Mouse (Mus musculus): ENCODE data around the gene Zfp989. TPM values are rescaled to one million over a fixed set of nuclear protein-coding genes. Genes with fewer than 3 reads are reported as not detected.
"Not testable (repeated sequence)": the region's sequence is repeated elsewhere in the genome, so short reads cannot be mapped to it uniquely, and the experiment has no call there.

Gene Zfp989
- total RNA-seq (2021): not detected
- long read RNA-seq, experiment 1: 0 reads
- long read RNA-seq, experiment 2: 0 reads

DNA sequence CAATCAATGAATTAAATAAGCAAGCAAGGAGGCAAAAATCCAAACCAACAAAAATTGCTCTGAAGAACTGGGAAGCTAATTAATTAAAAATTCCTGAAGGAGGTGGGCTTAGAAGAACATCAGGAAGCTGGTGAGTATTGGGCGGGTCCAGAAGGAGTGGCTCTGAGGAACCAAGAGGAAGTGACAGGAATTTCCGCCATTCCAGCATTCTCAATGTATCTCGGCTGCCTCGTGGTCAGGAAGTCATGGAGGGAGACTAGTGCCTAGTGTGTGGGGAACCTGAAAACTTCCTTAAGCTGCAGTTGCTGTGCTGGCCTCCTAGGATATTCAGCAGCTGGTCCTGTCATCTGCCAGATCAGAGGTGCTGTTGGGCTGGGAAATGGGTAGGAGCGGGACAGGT is at the start of gene Zfp989:
Gene Zfp989 (plus strand): TSS at position 220 of the 400 bp plus-strand sequence.
- DNase-seq: peak in 1 of 2 experiments; percentile 4

- no peak for DNase-seq
Observed at GRCm38 (mm10) chr4:146932311-146933082, 39.3 kb upstream of the Zfp989 start.

GRCm38 (mm10) chr4:146941691-146942090 is 30.1 kb upstream of the Zfp989 start:
- not testable (repeated sequence) for DNase-seq

DNA sequence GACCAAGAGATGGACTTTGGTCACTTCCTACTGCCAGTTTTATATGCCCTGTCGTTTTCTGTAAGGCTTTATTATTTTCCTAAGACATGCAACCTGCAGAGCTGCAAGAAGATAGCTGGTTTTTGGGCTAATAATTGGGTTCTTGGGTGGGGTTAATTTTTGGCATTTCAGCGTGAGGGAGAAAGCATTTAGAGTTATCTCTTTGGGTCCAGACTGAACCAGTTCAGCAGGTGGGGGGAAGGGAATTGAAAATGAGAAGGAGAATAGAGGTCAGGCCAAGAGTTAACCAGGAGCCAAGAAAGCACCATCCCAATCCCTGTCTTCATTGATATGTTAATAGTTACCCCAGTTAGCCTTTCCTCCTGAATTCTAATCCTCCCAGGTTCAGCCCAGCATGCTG is 4.8 kb downstream of the Zfp989 start:
- DNase-seq: not testable (repeated sequence)

DNA sequence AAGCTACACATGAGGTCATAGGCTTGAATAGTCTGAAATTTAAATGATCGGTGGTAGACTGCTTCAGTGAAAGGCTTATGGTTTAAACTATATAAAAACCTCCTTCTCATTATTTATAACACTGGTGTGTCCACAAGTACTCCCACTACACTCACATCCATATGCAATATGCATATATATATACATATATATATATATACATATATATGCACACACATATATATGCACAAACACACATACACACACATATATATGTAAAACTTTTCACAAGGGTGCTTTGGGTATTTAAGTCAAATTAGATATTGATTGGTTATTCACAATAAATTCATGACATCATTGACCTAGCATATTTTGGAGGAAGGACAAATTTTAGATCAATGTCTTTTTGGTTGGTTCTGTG is 46.6 kb downstream of the Zfp989 start:
- not testable (repeated sequence) for DNase-seq

GRCm38 (mm10) chr4:147021550-147021949 is 49.8 kb downstream of the Zfp989 start, which contains the start of gene Rex2:
Rex2 (plus strand) TSS chr4:147021850.
- not testable (repeated sequence) for DNase-seq

- peak in 1 of 2 experiments; percentile 5 for DNase-seq
Observed at GRCm38 (mm10) chr4:147026374-147026773, 54.6 kb downstream of the Zfp989 start.

DNA sequence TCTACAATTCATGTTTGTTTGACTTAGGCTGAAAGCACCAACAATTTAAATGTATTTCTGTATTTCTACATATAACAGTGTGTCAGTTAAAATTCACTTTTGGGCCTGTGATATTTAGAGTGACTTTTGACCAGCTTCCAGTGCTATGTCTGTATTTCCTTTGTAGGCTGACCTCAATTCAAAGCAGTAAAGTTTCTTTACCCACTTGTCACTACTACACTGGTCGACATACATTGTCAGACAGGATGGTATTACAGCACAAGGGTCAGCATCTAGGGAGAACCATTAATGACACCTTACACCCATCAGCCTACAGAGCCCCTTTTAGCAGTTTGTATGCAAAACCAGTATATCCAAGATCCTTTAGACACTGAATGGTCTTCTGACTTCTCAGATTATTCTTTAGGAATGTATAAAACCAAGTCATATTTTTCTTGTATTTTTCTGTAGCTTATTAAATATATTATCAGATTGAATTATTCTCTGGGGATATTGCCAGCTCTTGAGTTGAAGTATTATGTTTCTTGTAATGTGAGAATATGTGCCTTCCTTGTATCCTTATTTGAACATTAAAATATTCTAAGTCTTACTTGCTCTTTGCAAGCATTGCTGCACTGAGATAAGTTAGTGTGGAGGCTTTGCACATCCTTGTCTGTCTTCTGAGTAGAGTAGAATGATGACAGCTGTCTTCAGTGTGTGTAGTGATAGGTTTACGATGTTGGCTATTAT is 59.7 kb downstream of the Zfp989 start:
- DNase-seq: not testable (repeated sequence)

Other genes with a start within 250 kb of the Zfp989 start
- gene Gm21411, start 62.4 kb upstream of the Zfp989 start, total RNA-seq (2021): not detected
- gene Rex2, start 49.9 kb downstream of the Zfp989 start, total RNA-seq (2021): under 1 TPM; 0.27 to 0.39 TPM
- gene Zfp991, start 160.1 kb downstream of the Zfp989 start, total RNA-seq (2021): 1 to 10 TPM; 3.9 to 4.3 TPM

All from heart, adult 18-20 months (tissue).